Mouse (Mus musculus) T-cell, adult 2 months (primary cell): Measurements from ENCODE around the gene Ptprg.

Experiments
- DNase-seq: peaks from one replicate; pipeline ENCODE4 v3.0.0; 2022; ENCODE audit warnings: low spot score

Gene Ptprg

DNA sequence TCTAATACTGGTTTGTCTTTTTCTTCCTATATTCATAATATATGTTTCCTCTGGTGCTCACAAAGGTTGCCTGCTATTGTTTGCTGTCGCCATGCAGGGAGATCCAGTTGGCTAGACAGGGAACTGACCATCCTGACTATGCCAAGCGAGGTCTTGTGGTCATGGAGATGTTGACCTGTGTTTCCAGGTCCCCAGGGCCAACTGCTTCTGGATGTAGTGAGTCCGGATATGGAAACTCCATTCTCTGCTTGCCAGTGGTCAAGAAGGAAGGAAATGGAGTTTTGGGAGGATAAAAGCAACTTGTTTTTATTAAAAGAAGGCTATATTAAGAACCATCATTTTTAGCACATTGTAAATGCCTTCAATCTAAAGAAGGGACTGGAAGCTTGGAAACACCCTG lies 327.8 kb downstream of the Ptprg start:
- DNase-seq: no peak

DNA sequence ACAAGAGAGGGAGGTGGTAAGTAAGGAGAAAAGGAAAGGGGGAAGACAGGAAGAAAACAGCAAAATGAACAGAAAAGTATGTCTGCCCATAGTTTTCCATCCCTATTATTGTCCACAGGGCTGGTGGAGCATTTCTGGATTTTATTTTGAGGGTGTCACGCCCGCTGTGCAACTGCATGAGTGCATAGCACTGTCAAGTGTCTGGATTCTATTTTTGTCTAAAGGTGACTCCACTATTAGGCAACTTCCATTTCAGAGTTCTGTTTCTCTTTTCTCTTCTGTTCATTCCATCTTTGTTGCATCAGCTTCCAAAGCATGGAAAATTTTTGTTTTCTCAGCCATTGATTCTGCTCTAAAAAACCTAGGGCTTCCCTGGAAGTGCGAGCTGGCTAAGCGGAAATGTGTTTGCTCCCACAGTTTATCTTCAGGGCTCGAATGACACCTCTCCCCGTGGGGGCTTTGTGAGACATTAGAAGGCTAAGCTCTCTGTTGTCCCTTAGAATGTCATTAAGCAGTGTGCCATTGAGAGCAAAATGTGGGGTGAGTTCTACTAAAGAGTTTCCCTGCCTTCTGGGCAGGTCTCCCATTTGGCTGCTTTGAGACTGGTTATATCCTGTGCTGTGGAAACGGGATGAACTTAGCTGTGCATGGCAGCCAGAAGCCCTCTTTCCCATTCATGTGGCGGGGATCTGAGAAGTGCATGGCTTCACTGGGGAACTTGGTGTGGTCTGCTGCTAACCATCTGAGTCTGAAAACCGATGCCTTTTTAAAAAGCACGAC lies 330.0 kb downstream of the Ptprg start:
- no peak for DNase-seq

DNA sequence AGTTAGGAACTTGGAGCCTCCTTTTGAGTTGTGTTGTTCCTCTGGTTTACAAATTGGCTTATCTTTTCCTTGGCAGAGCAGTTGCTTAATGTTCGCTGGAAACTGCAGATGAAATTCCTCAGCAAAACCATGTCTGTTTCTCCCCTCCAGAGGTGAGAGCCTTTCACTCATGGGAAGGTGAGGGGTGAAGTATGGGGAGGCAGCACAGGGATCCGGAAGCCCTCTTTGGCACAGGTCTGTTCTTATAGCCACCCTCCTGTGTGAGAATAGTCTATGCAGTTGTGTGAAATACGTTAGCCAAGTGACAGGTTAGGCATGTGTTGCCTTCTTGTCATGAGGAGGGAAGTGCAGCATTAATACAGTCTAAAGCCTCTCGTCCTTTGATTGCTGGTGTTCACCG lies 330.7 kb downstream of the Ptprg start:
- DNase-seq: no peak

DNA sequence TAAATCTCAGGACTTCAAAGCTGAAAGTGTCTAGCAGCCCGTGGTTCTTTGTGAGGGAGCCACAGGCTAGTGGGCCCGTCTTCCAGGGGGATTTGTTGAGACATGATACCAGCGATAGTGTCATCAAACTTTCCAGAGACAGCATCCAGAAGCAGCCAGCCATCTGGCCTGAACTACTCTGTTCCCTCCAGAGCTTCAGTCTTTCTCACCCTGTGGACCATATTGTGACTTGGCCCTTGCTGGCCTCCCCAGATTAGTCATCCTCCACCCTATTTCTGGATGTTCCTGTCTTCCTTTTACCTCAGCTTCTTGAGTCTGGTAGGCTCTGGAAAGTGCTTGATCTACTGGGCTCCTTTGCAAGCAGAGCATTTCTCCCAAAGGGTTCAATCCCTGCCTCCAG lies 333.1 kb downstream of the Ptprg start:
- DNase-seq: no peak

DNA sequence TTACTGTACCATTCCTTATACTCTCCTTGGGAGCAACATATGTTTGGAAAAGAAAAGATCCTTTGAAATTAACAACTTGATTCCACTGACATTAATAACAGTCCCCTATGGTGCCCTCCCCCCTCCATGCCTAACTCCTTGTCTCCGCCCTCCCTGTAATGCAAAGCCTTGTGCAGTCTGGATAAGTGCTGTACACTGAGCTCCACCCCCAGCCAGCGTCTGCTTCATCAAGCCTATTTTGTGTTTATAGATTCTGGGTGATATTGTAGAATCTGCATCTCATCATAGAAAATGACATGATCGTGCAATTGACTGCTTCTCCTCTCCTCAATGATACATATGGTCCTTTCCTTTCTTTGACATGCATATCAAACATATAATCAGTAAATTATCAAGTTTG lies 337.6 kb downstream of the Ptprg start:
- DNase-seq: no peak

DNA sequence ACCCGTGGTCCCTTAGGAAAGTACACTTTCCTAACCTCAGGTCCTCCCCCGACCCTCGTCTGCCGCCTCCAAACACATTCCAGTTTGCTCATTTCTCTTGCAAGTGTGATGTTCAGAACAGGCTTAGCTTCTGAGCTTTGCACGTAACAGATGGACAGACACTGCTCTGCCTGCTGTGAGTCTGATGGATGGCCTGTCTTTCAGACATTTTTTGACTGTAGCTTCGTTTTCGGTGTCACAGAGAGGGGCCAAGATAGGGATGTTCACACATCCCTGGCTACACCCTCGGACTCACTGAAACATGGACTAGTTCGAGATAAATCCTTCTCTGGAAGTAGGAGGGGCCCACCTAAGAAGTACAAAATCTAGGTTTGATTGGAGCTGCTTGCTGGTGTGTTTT lies 339.3 kb downstream of the Ptprg start:
- DNase-seq: no peak

DNA sequence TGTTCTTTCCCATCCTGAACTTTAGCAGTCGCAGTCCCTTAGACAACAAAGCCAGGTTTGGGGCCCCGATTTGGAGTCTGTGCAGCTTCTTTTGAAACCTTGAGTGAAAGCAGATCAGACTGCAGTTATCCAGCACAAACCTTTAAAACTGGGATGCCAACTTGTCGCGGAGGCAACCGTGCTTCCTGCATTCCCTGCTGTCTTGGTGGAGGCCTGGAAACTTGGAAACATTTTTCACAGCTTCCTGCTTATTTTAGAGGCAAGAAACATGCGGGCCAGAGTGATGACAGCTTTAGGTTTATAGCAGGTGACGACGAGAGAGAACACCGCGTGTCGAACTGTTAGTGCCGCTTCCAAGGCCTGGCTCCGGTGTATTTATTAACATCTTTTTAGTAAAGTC lies 342.2 kb downstream of the Ptprg start:
- DNase-seq: no peak

DNA sequence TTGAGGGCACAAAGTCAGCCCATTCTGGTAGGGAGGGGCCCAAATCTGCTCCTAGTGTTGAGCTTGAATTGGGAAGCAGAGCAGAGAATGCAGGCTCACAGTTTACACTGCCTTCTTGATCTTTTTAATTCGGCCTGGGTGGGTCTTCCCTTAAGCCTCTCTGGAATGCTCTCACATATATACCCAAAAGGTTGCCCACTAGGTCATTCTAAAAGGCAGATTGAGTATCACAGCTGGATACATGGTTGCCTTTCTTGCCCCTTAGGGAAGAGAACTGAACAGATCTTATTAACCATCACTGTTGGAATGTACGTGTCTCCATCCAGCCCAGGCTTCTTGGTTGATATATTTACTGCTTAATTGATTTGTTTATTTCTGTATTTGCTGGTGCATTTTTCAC lies 349.5 kb downstream of the Ptprg start:
- DNase-seq: no peak

DNA sequence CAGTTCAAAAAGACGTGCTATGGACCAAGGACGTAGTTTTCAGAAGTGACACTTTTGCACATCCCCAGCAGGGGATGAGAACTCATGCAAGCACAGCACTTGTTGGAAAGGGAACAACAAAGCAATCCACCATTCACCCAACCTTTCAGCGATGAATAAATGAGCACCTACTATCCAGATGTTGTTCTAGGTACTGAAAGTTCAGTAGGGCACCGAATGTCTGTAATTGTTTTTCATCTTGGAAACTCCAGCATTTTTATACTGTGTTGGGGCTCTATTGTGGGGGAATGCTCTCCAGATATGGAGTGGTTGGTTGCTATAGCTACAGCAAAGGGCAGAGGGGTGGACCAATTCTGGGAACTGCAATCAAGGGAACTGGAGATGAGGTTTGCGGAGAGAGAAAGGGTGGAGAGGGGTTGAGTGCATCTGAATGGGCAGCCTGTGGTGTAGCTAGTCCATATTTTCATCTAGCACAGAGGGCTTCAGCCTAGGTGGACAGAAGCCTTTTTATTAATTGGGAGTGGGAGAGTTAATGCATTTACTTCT lies 352.9 kb downstream of the Ptprg start:
- no peak for DNase-seq

DNA sequence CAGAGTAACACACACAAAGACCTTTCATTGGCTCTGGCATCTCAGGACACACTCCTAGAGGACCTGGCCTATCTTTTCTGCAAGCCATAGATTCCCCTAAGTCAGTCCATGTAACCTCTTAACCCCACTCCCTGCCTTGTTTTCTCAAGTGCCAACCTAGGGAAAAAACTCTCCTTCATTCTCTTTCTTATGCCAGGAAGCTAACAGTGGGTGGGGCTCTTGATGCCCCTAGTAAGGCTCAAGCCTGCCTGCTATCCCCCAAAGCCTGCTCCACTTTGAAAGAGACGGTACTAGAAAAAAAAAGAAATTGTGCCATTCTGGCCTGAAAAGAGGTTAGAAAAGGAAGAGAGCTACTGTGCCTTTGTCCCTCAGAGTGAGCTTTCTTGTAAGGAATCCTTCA lies 358.9 kb downstream of the Ptprg start:
- no peak for DNase-seq

DNA sequence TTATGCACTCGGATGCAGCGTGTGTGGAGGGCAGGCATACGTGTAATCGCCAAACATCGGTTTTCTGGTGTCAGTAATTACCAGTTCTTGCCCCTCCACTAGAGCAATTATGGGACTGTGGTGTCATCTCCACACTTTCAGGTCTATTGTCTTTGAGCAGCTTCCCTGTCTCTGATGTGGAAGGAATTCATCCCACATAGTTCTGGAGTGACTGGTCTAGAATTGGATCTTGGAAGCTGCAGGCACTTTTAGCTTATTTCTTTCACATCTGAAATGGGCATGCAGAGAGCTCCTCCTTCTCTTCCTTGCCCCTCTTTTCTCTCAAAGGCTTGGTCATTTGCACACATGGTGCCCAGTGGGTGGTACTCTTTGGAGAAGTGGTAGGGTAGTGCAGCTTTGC lies 363.9 kb downstream of the Ptprg start:
- no peak for DNase-seq

DNA sequence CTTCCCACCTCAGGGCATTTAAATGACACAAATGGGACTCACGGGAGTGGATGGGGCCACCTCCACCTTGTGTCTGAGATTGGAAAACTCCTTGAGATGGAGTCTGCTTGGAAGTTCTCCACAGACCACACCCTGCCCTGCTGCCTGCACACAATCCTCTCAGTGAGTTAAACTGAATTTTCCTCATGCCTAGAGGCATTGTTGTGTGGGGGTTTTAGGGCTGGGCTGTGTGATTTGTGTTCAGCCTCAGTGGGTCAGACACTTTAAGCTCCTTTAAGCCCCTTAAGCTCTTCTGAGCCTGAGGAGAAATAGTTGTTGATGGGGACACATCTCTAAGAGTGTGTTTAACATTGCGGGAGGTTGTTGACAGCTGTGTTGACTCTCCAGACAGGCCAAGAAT lies 375.2 kb downstream of the Ptprg start:
- DNase-seq: no peak

DNA sequence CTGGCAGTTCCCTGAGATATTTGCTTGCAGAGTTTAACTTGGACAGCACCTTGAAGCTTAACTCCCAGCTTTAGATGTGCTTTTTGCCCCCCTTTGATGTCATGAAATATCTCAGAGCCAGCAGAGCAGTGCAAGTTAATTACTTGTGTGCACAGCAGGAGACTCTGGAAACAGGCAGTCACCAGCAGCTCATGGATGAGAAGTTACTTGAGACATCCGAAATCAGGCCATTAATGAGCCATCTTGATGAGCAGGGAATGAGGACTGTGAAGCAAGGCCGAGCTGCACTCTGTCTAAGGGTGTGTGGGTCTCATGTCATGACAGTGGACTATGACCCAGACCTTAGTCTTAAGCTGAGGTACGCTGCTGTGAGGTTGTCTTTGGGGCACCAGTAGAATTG lies 379.2 kb downstream of the Ptprg start:
- DNase-seq: no peak

DNA sequence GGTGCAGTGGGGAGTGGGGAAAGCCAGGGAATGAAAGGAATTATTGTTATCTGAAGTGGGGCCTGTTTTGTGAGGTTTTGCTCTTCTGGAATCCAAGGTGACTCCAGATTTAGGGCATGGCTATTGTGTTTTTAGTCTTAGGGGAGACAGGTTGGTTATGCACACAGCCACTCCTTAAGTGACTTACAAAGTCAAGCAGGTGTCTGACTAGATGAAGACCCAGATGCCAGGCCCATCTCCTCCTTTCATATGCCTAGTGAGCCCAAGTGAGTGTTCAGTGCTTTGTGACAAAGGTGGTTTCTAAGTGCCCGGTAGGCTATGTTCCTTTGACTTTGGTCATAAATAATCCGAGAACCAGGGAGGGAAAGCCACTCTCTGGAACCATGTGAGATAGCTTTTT lies 381.2 kb downstream of the Ptprg start:
- DNase-seq: no peak

DNA sequence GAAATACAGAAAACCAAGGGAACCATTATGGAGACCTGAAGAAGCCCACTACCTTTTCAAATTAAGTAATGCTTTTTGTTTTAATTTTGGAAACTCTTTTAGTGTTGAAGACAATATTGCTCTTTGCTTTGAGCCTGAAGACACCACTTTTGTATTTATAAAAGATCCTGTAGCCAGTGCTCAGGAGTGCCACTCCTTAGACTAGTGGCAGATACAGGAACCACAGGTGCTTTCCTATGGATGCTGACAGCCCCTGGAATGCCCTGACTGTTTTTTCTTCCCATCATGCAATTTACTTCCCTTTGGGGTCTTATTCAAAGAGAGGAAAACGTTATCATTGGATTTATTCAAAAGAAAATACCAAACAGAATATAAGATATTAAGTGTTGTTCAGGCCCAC lies 381.9 kb downstream of the Ptprg start:
- DNase-seq: no peak

DNA sequence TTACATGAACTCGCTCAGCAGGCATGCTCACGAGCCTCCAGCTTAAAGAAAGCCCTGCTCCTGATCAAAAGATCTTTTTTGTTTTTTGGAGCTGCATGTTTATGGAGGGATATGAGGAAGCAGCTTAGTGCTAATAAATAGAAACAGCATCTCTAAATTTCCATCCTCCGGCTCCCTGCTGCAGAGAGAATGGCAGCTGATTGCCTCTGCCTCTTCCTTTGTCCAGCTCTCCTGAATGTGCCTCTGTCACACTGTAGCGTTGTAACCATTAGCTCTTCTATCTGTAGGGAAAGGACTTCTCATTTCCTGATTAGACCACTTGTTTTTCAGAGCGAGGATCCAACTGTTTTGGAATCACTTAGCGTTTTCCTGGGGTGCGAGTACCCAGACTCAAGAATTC lies 382.4 kb downstream of the Ptprg start:
- no peak for DNase-seq

DNA sequence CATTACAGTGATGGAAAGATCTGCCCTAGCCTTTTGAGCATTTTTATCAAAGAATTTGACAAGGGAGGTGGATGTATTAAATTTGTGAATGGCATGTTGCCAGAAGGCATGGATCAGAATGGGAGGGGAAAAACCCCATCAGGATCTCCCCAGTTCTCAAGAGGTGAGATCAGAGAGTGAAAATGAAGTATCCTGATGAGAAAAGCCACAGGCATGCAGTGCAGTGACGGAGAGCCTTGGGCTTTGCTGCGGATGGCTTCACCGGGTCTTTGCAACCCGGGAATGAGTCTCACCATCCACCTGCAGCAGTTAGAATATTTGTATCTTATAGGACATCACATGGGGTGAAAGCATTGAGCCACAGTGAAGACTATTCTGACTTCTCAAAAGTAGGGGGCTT lies 385.6 kb downstream of the Ptprg start:
- no peak for DNase-seq

DNA sequence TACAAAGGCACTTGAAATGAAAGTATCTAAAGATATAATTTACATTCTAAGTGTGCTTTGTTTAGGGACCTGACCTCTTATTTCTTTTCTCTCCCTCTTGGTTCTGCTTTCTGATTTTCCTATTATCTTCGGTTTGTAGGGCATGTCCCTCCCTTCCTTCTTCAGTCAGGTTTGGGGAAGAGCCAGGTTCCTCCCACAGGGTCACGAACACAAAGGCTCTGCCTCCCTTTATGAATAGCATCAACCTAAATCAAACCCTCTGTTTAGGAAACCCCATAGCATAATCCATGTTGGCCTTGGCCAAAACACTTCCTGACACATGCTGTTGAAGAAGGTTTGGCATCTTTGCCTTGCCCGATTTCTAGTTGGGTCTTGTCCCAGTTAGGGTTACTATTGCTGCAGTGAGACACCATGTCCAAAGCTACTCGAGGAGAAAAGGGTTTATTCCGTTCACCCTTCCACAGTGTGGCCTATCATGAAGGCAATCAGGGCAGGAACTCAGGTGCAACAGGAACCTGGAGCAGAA lies 388.7 kb downstream of the Ptprg start:
- DNase-seq: no peak

DNA sequence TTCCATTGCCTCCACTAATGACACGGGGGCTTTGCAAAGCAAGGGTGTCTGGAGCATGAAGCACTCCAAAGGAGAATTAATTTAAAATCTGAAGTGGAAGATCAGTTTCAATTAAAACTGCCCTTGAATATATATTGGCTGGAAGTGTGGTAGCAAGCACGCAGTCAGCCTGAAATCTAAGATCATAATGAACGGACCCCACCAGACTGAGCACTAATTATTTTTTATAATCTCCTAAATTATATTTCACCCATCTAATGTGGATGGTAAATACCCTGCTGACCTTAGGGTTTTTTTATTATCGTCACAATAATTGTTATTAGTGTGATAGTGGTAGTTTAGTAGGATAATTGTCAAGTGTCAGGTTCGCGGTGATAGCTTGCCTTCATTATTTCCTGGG lies 397.0 kb downstream of the Ptprg start:
- DNase-seq: no peak

DNA sequence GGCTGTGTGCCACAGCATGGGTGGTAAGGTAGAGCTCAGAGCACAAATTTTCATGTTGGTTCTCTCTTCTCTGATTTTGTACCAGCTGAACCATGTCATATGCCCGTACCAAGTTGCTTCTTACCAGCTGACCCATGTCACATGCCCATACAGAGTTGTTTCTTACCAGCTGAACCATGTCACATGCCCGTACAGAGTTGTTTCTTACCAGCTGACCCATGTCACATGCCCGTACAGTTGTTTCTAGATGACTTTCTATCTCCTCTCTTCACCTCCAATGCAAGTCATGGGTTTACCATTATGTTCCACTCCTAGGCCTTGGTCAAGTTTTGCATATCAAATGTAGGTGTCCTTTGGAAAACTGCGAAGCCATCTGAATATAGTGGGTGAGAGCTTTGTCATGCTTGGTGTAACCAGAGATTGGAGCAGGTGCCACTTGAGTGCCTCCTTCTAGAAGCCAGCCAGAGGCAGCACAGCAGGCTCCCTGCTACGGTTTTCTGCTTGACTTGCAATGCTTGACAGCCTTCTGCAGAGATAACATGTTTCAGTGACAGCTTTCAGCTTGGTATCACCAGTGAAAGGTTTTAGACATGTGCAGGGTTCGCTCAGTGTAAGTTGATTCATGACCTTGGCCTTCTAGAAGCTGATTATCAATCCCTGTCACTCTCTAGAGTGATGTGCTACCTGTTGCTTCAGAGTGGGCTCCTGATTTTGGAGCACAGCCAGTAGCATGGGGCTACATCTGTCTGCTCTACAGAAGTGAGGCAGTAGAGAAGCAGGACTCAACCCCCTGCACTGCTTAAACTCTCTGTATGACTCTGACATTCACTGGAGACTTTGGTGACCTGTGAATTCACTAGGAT lies 401.9 kb downstream of the Ptprg start:
- no peak for DNase-seq

DNA sequence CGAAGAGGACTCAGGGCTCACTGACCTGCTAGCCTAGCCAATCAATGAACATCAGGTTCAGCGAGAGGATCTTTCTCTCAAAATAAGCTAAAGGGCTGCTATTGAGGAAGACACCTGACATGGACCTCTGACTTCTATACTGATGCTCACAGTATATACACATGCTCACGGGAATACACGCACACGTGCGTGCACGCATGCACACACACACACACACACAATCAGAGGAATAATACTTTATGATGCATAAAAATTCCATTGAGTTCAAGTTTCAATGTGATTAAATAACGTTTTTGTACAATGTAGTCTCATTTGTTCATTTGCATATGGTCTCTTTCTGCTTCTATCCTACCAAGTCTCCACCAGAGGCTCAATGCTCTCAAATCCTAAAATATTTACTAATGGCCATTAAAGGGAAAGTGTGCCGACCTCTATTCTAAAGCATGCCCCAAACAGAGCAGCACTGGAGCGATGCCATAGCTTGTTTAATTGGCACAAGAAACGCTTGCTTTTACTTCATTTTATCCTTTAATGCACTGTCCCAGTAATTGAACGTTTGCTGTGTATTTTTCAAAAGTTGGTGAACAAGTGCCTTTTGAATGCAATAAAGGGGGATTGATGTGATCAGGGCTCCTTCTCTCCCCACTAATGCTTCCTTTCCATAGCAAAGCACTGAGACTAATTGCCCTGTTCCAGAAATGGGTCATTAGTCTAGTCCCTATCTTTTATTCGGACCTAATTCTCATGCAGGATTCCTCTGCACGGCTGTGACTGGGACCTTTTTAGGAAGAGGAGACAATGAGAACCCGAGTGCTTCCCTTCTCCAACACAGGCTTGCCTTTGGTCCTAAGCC lies 407.2 kb downstream of the Ptprg start:
- DNase-seq: no peak

DNA sequence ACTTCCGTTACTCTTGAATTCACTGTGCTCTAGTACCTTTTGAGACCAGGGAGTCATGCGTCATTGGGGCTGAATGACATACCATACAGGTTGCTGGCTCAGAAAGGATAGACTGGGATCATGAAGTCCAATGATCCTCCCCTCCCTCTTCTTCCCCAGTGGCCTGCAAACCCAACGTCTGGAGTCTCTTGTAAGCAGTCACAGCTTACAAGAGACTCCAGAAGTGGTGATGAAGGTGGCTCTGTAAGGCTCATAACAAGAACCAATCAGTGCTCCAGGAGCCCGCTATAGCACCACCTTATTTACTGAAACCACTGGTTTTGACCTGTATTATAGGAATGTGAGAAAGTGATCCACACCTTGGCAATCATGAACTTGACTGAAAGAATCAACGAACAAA lies 408.8 kb downstream of the Ptprg start:
- no peak for DNase-seq
